Mouse (Mus musculus): ENCODE data around the gene Vmn2r47.
"Not testable (repeated sequence)": the region's sequence is repeated elsewhere in the genome, so short reads cannot be mapped to it uniquely, and the experiment has no call there.

Vmn2r47 gene

GRCm38 (mm10) chr7:9841225-9841624, at the start of gene Vmn2r47:
Vmn2r47 (minus strand) TSS chr7:9841325.
- in situ Hi-C loops (cut with MboI; ENCODE audit: low pct_unique_long_range_greater_than_20kb in 1 of 2, low sequenced_read_pairs in 2 of 2, unreplicated experiment in 1 of 2) = not testable (repeated sequence)

GRCm38 (mm10) chr7:9770471-9770870, 70.7 kb downstream of the Vmn2r47 start, which contains the start of gene Vmn2r46:
Vmn2r46 (minus strand) TSS chr7:9770571.
- in situ Hi-C loops (cut with MboI; ENCODE audit: low pct_unique_long_range_greater_than_20kb in 1 of 2, low sequenced_read_pairs in 2 of 2, unreplicated experiment in 1 of 2) = not testable (repeated sequence)

Measured in mouse embryonic stem cell (cell line).